Mouse (Mus musculus) liver, embryonic 14.5 days (tissue): ENCODE data around the gene Sf3a1. TPM values are rescaled to one million over a fixed set of nuclear protein-coding genes. Genes with fewer than 3 reads are reported as not detected.

Experiments used
- ATAC-seq: fragments of 200-750 bp; cut with Nextera tagmentation; 2 replicates; pipeline ENCODE4 v1.8.0; 2017; ENCODE audit warnings: moderate number of reproducible peaks, mild to moderate bottlenecking, moderate library complexity; ENCODE audit not compliant: insufficient read depth
- DNase-seq, 3 experiments: peaks; one replicate each; pipeline ENCODE4 v3.0.0-alpha.2; 2012 to 2013; ENCODE audit warnings: low read depth in 3 of 3, low spot score in 3 of 3
- H3K27ac ChIP-seq: fragments of 300-500 bp; sonication (generic); 2 replicates; pipeline ENCODE4 v1.5.1; 2014; ENCODE audit warnings: moderate library complexity, mild to moderate bottlenecking, control low read depth, inconsistent platforms
- H3K27me3 ChIP-seq: fragments of 300-500 bp; sonication (generic); 2 replicates; pipeline ENCODE4 v1.6.1; 2014; ENCODE audit warnings: mild to moderate bottlenecking, low read length, moderate library complexity; ENCODE audit not compliant: control insufficient read depth, insufficient read depth
- H3K36me3 ChIP-seq: fragments of 300-500 bp; sonication (generic); replicated peaks from 2 replicates; pipeline ENCODE4 v1.6.1; 2014; ENCODE audit warnings: low read depth; ENCODE audit not compliant: control insufficient read depth, insufficient read depth
- H3K4me1 ChIP-seq, 2 experiments: fragments of 200-500 bp in 1 of 2; fragments of 300-500 bp in 1 of 2; sonication (generic) in 1 of 2; replicated peaks; 2 replicates each; pipeline ENCODE4 v1.6.1; 2012 to 2014; ENCODE audit warnings: antibody characterized with exemption in 1 of 2, inconsistent platforms in 1 of 2, low read length in 1 of 2; ENCODE audit not compliant: control insufficient read depth in 2 of 2, insufficient read depth in 2 of 2
- H3K4me2 ChIP-seq: fragments of 300-500 bp; sonication (generic); 2 replicates; pipeline ENCODE4 v1.6.1; 2014; ENCODE audit warnings: low read depth, mild to moderate bottlenecking, control low read depth, moderate library complexity
- H3K4me3 ChIP-seq, 2 experiments: fragments of 200-500 bp in 1 of 2; fragments of 300-500 bp in 1 of 2; sonication (generic) in 1 of 2; 2 replicates each; pipeline ENCODE4 v1.5.1; 2012 to 2014; ENCODE audit warnings: low read depth in 2 of 2, low read length in 2 of 2, mild to moderate bottlenecking in 2 of 2, control low read depth in 1 of 2, inconsistent platforms in 1 of 2, moderate library complexity in 1 of 2; ENCODE audit not compliant: insufficient read depth in 1 of 2
- H3K9ac ChIP-seq: fragments of 300-500 bp; sonication (generic); replicated peaks from 2 replicates; pipeline ENCODE4 v1.6.1; 2014; ENCODE audit warnings: mild to moderate bottlenecking, control low read depth, moderate library complexity
- H3K9me3 ChIP-seq: fragments of 300-500 bp; sonication (generic); 2 replicates; pipeline ENCODE4 v1.6.1; 2016; ENCODE audit warnings: low read length, mixed read lengths; ENCODE audit not compliant: control insufficient read depth
- CTCF ChIP-seq: IDR thresholded peaks from 2 replicates; pipeline ENCODE4 v1.5.1; 2016; ENCODE audit warnings: antibody characterized with exemption, low read depth, control low read depth
- EP300 ChIP-seq: IDR thresholded peaks from 2 replicates; pipeline ENCODE4 v1.6.1; 2016; ENCODE audit warnings: antibody characterized with exemption, low read depth
- WGBS: fragments of 180-500 bp; shearing (Covaris S2); extraction: QIAGEN DNeasy Blood & Tissue Kit; methylation state at CpG from one replicate; pipeline ENCODE4 v1.1.7; 2014; ENCODE audit not compliant: insufficient replicate concordance; 5-methylcytosine and 5-hydroxymethylcytosine counted together
- microRNA-seq: library from miRNA; unstranded; fragments of <30 nt; microRNA quantifications from one replicate; pipeline ENCODE4, GENCODE M21; 2016
- polyA plus RNA-seq, 2 experiments: library from polyadenylated mRNA; depleted of rRNA in 1 of 2; stranded (reverse) in 1 of 2; unstranded in 1 of 2; fragments of >200 nt; fragmentation: Nextera tagmentation in 1 of 2; extraction: Ambion mirVana in 1 of 2; gene quantifications; 2 replicates each; pipeline versions ENCODE4 v1.2.1 to v1.2.3; 2012 to 2014

Gene Sf3a1
- polyA plus RNA-seq, 2 experiments = 18.6 to 23.5 TPM

DNA sequence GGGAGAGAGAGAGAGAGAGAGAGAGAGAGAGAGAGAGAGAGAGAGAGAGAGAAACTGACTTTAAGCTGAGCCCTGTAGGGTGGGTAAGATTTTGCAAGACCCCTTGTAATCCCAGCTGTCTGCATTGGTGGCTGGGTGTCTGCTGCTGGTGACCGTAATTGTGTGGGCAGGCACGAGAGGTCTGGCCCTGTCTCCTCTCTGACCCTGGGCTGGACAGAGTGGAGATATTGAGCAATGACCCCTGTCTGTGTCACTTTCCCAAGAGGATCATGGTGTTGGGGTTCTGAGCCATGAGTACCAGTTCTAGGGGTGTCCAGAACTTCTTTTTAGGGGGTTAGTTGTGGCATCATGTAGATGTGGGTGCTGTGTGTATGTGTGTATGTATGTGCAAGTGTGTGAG is 64.1 kb downstream of the Sf3a1 start:
- H3K36me3 ChIP-seq = no peaks in the 10 kb centered on the region
- H3K9me3 ChIP-seq = no peaks in the 10 kb centered on the region
- peak overlapping the region; percentile 68 for H3K4me2 ChIP-seq
- H3K27ac ChIP-seq = peak overlapping the region; percentile 76
- WGBS = 38% methylated on average over 2 of the region's 2 CpGs
- peak overlapping the region; percentile 67 to 73 for H3K4me3 ChIP-seq
- H3K4me1 ChIP-seq = peaks cover 21 to 54% of the 10 kb centered on the region in 2 experiments
- peaks cover 3% of the 10 kb centered on the region; the same call in 1 of the 2 replicates for H3K27me3 ChIP-seq
- TF ChIP-seq EP300 (no peak), CTCF (no peak)
- DNase-seq = no peak
- ATAC-seq = no peak
- H3K9ac ChIP-seq = peak overlapping the region; percentile 73

DNA sequence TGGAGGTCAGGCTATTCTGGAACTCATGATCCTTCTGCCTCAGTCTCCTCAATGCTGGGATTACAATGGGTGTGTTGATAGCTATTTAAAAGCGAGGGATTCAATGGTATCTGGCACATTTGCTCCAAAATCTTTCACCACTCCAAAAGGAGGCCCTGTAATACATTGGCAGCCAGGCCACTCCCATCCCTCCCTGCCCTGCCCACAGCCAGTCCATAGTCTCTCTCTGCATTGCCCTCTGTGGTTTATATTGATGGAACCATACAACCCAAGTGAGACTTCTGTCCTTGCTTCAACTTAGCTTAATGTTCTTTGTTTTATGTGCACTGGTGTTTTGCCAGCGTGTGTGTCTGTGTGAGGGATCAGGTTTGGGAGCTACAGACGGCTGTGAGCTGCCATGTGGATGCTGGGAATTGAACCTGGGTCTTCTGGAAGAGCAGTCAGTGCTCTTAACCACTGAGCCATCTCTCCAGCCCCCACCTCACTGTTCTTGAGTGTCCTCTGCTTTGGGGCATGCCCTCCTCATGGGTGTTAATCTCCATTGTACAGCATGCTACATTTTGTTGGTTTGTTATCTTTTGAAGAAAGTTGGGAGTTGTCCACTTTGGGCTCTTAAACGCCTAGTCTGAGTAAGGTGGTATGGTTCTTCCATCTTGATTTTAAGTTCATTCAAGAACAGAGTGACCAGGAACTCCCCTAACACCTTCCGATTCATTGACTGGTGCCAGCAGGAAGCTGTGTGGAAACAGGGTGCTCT is 66.6 kb downstream of the Sf3a1 start:
- Histone ChIP-seq H3K4me1 (peaks cover 21 to 55% of the 10 kb centered on the region in 2 experiments), H3K27ac (peak overlapping the region; percentile 47), H3K36me3 (no peaks in the 10 kb centered on the region; the same call in 1 of the 2 replicates), H3K9ac (peak overlapping the region; percentile 37), H3K4me3 (peak overlapping the region; percentile 15 to 37), H3K4me2 (peak overlapping the region; percentile 68), H3K9me3 (no peaks in the 10 kb centered on the region), H3K27me3 (no peaks in the 10 kb centered on the region)
- ATAC-seq (peak; percentile 47), DNase-seq (no peak)
- WGBS = 45% methylated on average over 5 of the region's 5 CpGs
- TF ChIP-seq EP300 (peak; percentile 38), CTCF (no peak)

DNA sequence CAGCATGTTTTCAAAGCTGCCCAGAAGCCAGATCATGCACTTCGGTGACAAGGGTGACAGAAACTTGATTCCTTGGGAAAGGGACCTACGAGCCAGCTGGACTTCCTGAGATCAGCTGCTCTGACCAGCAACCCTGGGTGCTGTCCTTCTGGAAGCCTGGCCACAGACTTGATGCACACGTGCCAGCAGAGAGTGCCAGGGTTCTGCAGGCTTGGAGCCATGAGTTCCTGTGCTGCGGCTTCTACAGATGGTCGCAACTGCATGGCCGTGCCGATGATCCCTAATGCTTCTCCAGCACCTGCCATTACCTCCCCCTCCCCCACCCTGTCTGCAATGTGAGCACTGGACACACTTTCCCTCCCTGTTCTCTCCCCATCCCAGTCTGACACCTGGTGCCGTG is 68.3 kb downstream of the Sf3a1 start:
- no peak overlapping the region for H3K9ac ChIP-seq
- no peaks in the 10 kb centered on the region for H3K27me3 ChIP-seq
- H3K36me3 ChIP-seq = peaks cover 4% of the 10 kb centered on the region
- TF ChIP-seq CTCF (no peak), EP300 (no peak)
- no peak overlapping the region for H3K4me2 ChIP-seq
- H3K9me3 ChIP-seq = no peaks in the 10 kb centered on the region
- DNase-seq (no peak), ATAC-seq (no peak)
- 70% methylated on average over 8 of the region's 8 CpGs for WGBS
- no peak overlapping the region for H3K4me3 ChIP-seq
- H3K27ac ChIP-seq = no peak overlapping the region
- peaks cover 18 to 54% of the 10 kb centered on the region in 2 experiments for H3K4me1 ChIP-seq

DNA sequence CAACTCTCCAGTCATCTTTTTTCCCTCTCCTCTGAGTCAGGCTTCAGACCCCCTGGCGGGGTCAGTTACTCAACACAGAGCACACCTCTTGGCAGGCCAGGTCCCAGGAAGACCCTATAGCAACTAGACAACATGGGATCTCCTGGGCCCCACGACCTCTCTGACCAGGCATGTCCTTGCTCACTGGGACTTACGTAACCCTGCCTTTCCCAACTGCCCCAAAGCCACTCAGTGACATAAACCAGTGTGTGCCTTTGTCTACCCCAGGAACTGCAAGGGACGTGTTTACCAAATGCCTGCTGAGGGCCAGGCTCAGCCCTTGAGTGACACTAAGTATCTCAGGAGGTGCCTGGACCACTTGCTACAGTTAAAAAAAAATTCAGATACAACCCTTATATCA is 69.7 kb downstream of the Sf3a1 start:
- Histone ChIP-seq H3K27ac (no peak overlapping the region), H3K4me2 (no peak overlapping the region), H3K4me1 (peaks cover 18 to 43% of the 10 kb centered on the region in 2 experiments), H3K9ac (no peak overlapping the region), H3K36me3 (peaks cover 4% of the 10 kb centered on the region), H3K9me3 (no peaks in the 10 kb centered on the region), H3K4me3 (no peak overlapping the region), H3K27me3 (no peaks in the 10 kb centered on the region)
- TF ChIP-seq CTCF (no peak), EP300 (no peak)
- DNase-seq (no peak), ATAC-seq (no peak)
- WGBS = 63% methylated on average over 4 of the region's 4 CpGs

DNA sequence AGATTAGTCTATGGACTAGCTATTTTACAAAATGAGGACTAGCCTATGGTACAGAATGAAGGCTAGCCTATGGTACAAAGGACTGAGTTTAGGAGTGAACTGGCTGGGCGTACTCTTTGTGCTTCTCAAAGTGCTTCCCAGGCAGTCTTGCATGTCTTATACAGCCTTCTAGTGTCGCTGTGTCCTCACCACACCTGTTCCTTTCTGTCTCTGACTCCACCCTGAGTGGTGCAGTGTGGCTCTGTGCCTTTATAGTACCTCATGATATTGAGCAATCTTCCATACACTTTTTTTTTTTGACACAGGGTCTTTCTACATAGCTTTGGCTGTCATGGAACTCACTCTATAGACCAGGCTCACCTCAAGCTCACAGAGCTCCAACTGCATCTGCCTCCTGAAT is 71.3 kb downstream of the Sf3a1 start:
- 73% methylated on average over 2 of the region's 2 CpGs for WGBS
- Histone ChIP-seq H3K4me3 (no peak overlapping the region), H3K4me1 (peaks cover 23 to 42% of the 10 kb centered on the region in 2 experiments), H3K27ac (no peak overlapping the region), H3K9me3 (no peaks in the 10 kb centered on the region), H3K4me2 (no peak overlapping the region), H3K27me3 (no peaks in the 10 kb centered on the region), H3K9ac (no peak overlapping the region), H3K36me3 (peaks cover 4% of the 10 kb centered on the region)
- DNase-seq = no peak
- no peak for ATAC-seq
- TF ChIP-seq CTCF = no peak
- TF ChIP-seq EP300 = no peak

Small RNA genes within 50 kb of the gene (microRNA-seq; reads per million reads assigned to microRNA genes)
- gene Mir3060 = 5.1 reads per million, percentile 7 among the genes with 10 or more reads in this experiment

Other genes starting within 250 kb of the Sf3a1 start
- 0.22 and 0.31 TPM in 2 replicates for gene Slc35e4, start 245.7 kb upstream of the Sf3a1 start, polyA plus RNA-seq (2012; rRNA removed)
- gene Slc35e4, start 245.7 kb upstream of the Sf3a1 start, polyA plus RNA-seq (2014; fragmentation: Nextera tagmentation; extraction: Ambion mirVana) = 0.33 and 0.37 TPM in 2 replicates
- 14.6 and 16.7 TPM in 2 replicates for gene Tcn2, start 228.2 kb upstream of the Sf3a1 start, polyA plus RNA-seq (2012; rRNA removed)
- 16.3 and 17.5 TPM in 2 replicates for gene Tcn2, start 228.2 kb upstream of the Sf3a1 start, polyA plus RNA-seq (2014; fragmentation: Nextera tagmentation; extraction: Ambion mirVana)
- 29.4 and 35.4 TPM in 2 replicates for gene Pes1, start 196.4 kb upstream of the Sf3a1 start, polyA plus RNA-seq (2012; rRNA removed)
- gene Pes1, start 196.4 kb upstream of the Sf3a1 start, polyA plus RNA-seq (2014; fragmentation: Nextera tagmentation; extraction: Ambion mirVana) = 33.1 and 34.2 TPM in 2 replicates
- not detected in 2 replicates for gene 4930556J24Rik, start 183.6 kb upstream of the Sf3a1 start, polyA plus RNA-seq (2012; rRNA removed)
- gene 4930556J24Rik, start 183.6 kb upstream of the Sf3a1 start, polyA plus RNA-seq (2014; fragmentation: Nextera tagmentation; extraction: Ambion mirVana) = not detected in 2 replicates
- 0.87 and 1.5 TPM in 2 replicates for gene Gal3st1, start 176.7 kb upstream of the Sf3a1 start, polyA plus RNA-seq (2012; rRNA removed)
- gene Gal3st1, start 176.7 kb upstream of the Sf3a1 start, polyA plus RNA-seq (2014; fragmentation: Nextera tagmentation; extraction: Ambion mirVana) = 0.65 and 1.00 TPM in 2 replicates
- 0.93 and 1.1 TPM in 2 replicates for gene Sec14l4, start 128.9 kb upstream of the Sf3a1 start, polyA plus RNA-seq (2012; rRNA removed)
- 1.6 and 2.1 TPM in 2 replicates for gene Sec14l4, start 128.9 kb upstream of the Sf3a1 start, polyA plus RNA-seq (2014; fragmentation: Nextera tagmentation; extraction: Ambion mirVana)
- not detected in 2 replicates for gene Sec14l3, start 95.5 kb upstream of the Sf3a1 start, polyA plus RNA-seq (2012; rRNA removed)
- not detected in 2 replicates for gene Sec14l3, start 95.5 kb upstream of the Sf3a1 start, polyA plus RNA-seq (2014; fragmentation: Nextera tagmentation; extraction: Ambion mirVana)
- gene Mtfp1, start 64.9 kb upstream of the Sf3a1 start, polyA plus RNA-seq (2012; rRNA removed) = 13.3 and 16.7 TPM in 2 replicates
- 20.6 and 22.5 TPM in 2 replicates for gene Mtfp1, start 64.9 kb upstream of the Sf3a1 start, polyA plus RNA-seq (2014; fragmentation: Nextera tagmentation; extraction: Ambion mirVana)
- gene Sec14l2, start 36.9 kb upstream of the Sf3a1 start, polyA plus RNA-seq (2012; rRNA removed) = 6.9 and 9.5 TPM in 2 replicates
- gene Sec14l2, start 36.9 kb upstream of the Sf3a1 start, polyA plus RNA-seq (2014; fragmentation: Nextera tagmentation; extraction: Ambion mirVana) = 4.5 and 6.0 TPM in 2 replicates
- 4.8 and 5.1 TPM in 2 replicates for gene Rnf215, start 25.1 kb upstream of the Sf3a1 start, polyA plus RNA-seq (2012; rRNA removed)
- 4.3 and 6.2 TPM in 2 replicates for gene Rnf215, start 25.1 kb upstream of the Sf3a1 start, polyA plus RNA-seq (2014; fragmentation: Nextera tagmentation; extraction: Ambion mirVana)
- gene Ccdc157, start 57 bp upstream of the Sf3a1 start, polyA plus RNA-seq (2012; rRNA removed) = 0.88 and 0.97 TPM in 2 replicates
- 0.32 and 0.47 TPM in 2 replicates for gene Ccdc157, start 57 bp upstream of the Sf3a1 start, polyA plus RNA-seq (2014; fragmentation: Nextera tagmentation; extraction: Ambion mirVana)
- 5.3 and 6.2 TPM in 2 replicates for gene Tbc1d10a, start 26.4 kb downstream of the Sf3a1 start, polyA plus RNA-seq (2012; rRNA removed)
- gene Tbc1d10a, start 26.4 kb downstream of the Sf3a1 start, polyA plus RNA-seq (2014; fragmentation: Nextera tagmentation; extraction: Ambion mirVana) = 2.6 and 3.4 TPM in 2 replicates
- 1.0 and 1.1 TPM in 2 replicates for gene Castor1, start 57.9 kb downstream of the Sf3a1 start, polyA plus RNA-seq (2012; rRNA removed)
- 1.4 and 1.5 TPM in 2 replicates for gene Castor1, start 57.9 kb downstream of the Sf3a1 start, polyA plus RNA-seq (2014; fragmentation: Nextera tagmentation; extraction: Ambion mirVana)
- 0.85 and 0.88 TPM in 2 replicates for gene Osm, start 76.1 kb downstream of the Sf3a1 start, polyA plus RNA-seq (2012; rRNA removed)
- gene Osm, start 76.1 kb downstream of the Sf3a1 start, polyA plus RNA-seq (2014; fragmentation: Nextera tagmentation; extraction: Ambion mirVana) = 0.34 and 0.41 TPM in 2 replicates
- gene Lif, start 97.2 kb downstream of the Sf3a1 start, polyA plus RNA-seq (2012; rRNA removed) = 0.02 TPM in 1 of 2 replicates, not detected in the other
- not detected in 2 replicates for gene Lif, start 97.2 kb downstream of the Sf3a1 start, polyA plus RNA-seq (2014; fragmentation: Nextera tagmentation; extraction: Ambion mirVana)